Mouse (Mus musculus) liver, embryonic 15.5 days (tissue): ENCODE data around the gene Bsdc1. TPM values are rescaled to one million over a fixed set of nuclear protein-coding genes. Genes with fewer than 3 reads are reported as not detected.
"Not testable (repeated sequence)": the region's sequence is repeated elsewhere in the genome, so short reads cannot be mapped to it uniquely, and the experiment has no call there.

ENCODE experiments used
- ATAC-seq: fragments of 200-750 bp; cut with Nextera tagmentation; 2 replicates; pipeline ENCODE4 v1.8.0; 2017; ENCODE audit warnings: moderate number of reproducible peaks, mild to moderate bottlenecking, moderate library complexity; ENCODE audit not compliant: insufficient read depth
- H3K27ac ChIP-seq: fragments of 300-500 bp; sonication (generic); replicated peaks from 2 replicates; pipeline ENCODE4 v1.5.1; 2015; ENCODE audit warnings: mild to moderate bottlenecking, inconsistent platforms
- H3K27me3 ChIP-seq: fragments of 300-500 bp; sonication (generic); 2 replicates; pipeline ENCODE4 v1.6.1; 2015; ENCODE audit warnings: mild to moderate bottlenecking, inconsistent platforms
- H3K36me3 ChIP-seq: fragments of 300-500 bp; sonication (generic); replicated peaks from 2 replicates; pipeline ENCODE4 v1.6.1; 2015; ENCODE audit warnings: moderate library complexity, mild to moderate bottlenecking, inconsistent platforms
- H3K4me1 ChIP-seq: fragments of 300-500 bp; sonication (generic); replicated peaks from 2 replicates; pipeline ENCODE4 v1.6.1; 2015; ENCODE audit warnings: inconsistent platforms
- H3K4me2 ChIP-seq: fragments of 300-500 bp; sonication (generic); 2 replicates; pipeline ENCODE4 v1.6.1; 2015; ENCODE audit warnings: moderate library complexity, mild to moderate bottlenecking, inconsistent platforms
- H3K4me3 ChIP-seq: fragments of 300-500 bp; sonication (generic); replicated peaks from 2 replicates; pipeline ENCODE4 v1.5.1; 2015; ENCODE audit warnings: mild to moderate bottlenecking, inconsistent platforms
- H3K9ac ChIP-seq: fragments of 300-500 bp; sonication (generic); 2 replicates; pipeline ENCODE4 v1.6.1; 2015; ENCODE audit warnings: moderate library complexity, mild to moderate bottlenecking, inconsistent platforms
- H3K9me3 ChIP-seq: fragments of 300-500 bp; sonication (generic); replicated peaks from 2 replicates; pipeline ENCODE4 v1.6.1; 2016; ENCODE audit warnings: inconsistent platforms
- WGBS: fragments of 180-500 bp; shearing (Covaris S2); methylation state at CpG from one replicate; pipeline ENCODE4 v1.1.7; 2015; ENCODE audit warnings: mixed read lengths; ENCODE audit not compliant: insufficient replicate concordance; 5-methylcytosine and 5-hydroxymethylcytosine counted together
- polyA plus RNA-seq: library from polyadenylated mRNA; unstranded; fragments of >200 nt; fragmentation: Nextera tagmentation; extraction: Ambion mirVana; gene quantifications from 2 replicates; pipeline ENCODE4 v1.2.1, GENCODE M21; 2015

Gene Bsdc1
- polyA plus RNA-seq, 1 experiment from 2014 or later = 71.8 TPM

DNA sequence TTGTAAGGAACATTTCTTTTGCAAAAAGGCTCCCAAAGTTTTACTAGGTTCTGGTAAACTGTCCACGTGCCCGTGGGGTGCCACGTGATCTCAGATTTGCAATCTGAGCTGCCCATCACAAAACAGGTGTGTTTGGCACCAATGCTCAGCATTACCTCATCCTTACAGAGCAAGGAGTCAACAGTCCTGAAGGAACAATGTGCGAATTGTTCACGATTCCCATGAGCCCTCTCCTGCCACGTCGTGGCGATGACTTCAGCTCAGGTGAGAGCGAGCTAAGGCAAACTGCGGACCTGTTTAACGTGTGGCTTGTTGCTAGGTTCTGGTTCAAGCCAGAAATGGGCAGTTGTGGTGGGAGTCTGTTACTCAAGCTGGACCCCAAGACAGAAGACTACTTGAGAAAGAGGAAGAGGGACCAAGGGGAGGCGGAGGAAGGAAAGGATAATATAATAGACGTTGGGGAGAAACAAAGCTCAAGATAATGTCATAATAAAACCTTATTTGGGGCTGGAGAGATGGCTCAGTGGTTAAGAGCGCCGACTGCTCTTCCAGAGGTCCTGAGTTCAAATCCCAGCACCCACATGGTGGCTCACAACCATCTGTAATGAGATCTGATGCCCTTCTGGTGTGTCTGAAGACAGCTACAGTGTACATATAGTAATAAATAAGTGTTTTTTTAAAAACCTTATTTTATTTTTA, 9.8 kb upstream of the Bsdc1 start:
- H3K4me3 ChIP-seq = no peak overlapping the region
- ATAC-seq = no peak
- no peak overlapping the region for H3K27ac ChIP-seq
- H3K4me2 ChIP-seq = no peak overlapping the region
- H3K9ac ChIP-seq = no peak overlapping the region
- no peaks in the 10 kb centered on the region for H3K36me3 ChIP-seq
- H3K4me1 ChIP-seq = peaks cover 14% of the 10 kb centered on the region
- 70% methylated on average over 15 of the region's 15 CpGs for WGBS
- H3K27me3 ChIP-seq = no peaks in the 10 kb centered on the region
- no peaks in the 10 kb centered on the region for H3K9me3 ChIP-seq

DNA sequence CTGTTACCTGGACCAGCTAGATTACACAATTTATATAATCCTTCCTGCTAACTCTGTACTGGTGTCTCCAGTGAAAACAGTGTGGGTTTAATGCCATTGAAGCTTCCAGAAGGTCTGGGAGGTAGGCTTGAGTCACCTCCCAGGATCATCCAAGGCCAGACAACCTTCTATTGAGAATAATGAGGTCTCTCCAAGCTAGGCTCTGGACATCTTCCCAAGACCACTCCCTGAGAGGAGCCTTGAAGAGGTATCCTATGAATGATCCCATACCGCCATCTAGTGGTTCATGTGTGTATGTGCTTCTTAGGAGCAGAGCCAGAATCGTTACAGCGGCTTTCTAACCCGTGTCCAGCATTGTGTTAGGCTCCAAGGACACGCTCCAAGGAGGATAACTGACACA, 6.1 kb upstream of the Bsdc1 start:
- ATAC-seq = peak; percentile 60; the same call in 1 of the 2 replicates
- H3K4me1 ChIP-seq = peaks cover 4% of the 10 kb centered on the region
- WGBS = 4% methylated on average over 5 of the region's 5 CpGs
- H3K27me3 ChIP-seq = no peaks in the 10 kb centered on the region
- H3K27ac ChIP-seq = no peak overlapping the region
- H3K9me3 ChIP-seq = no peaks in the 10 kb centered on the region
- H3K36me3 ChIP-seq = no peaks in the 10 kb centered on the region
- no peak overlapping the region for H3K9ac ChIP-seq
- no peak overlapping the region for H3K4me2 ChIP-seq
- H3K4me3 ChIP-seq = no peak overlapping the region

DNA sequence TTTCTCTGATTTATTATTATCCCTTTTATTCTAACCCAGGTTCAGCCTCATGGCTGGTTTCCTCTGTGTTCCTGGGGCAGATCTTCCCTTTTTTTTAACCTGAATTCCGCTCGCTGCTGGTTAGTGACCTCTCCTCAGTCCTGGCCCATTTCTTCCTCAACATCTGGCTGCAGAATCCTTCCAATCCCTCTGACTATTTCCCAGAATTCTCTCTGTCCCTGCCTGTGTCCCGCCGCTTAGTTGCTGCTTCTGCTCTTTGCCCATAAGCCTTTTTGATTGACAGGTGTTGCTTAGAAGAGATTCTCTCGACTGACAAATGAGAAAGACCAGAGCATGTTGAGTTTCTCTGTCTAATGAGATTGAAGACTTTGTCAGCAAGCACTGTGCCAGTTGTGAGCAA, 5.3 kb upstream of the Bsdc1 start:
- Histone ChIP-seq H3K36me3 (no peaks in the 10 kb centered on the region), H3K27me3 (no peaks in the 10 kb centered on the region), H3K9ac (no peak overlapping the region), H3K27ac (no peak overlapping the region), H3K4me2 (no peak overlapping the region), H3K4me3 (no peak overlapping the region), H3K9me3 (no peaks in the 10 kb centered on the region), H3K4me1 (peaks cover 10% of the 10 kb centered on the region)
- no peak for ATAC-seq
- WGBS = 44% methylated on average over 5 of the region's 5 CpGs

DNA sequence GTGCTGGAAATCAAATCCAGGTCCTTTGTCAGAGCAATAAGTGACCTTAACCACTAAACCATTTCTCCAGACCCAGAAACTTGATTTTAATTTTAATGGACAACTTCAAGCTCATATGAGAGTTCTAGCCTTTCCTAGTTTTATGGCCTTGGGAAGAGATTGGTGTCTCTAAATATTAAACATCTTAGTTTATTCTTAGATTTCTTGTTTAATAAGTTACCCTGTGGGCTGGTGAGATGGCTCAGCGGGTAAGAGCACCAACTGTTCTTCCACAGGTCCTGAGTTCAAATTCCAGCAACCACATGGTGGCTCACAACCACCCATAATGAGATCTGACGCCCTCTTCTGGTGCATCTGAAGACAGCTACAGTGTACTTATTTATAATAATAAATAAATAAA, 4.1 kb upstream of the Bsdc1 start:
- H3K4me3 ChIP-seq, ATAC-seq, H3K4me2 ChIP-seq, H3K27ac ChIP-seq, H3K27me3 ChIP-seq, H3K36me3 ChIP-seq, H3K9me3 ChIP-seq, H3K9ac ChIP-seq: not testable (repeated sequence)
- 65% methylated on average over 2 of the region's 2 CpGs for WGBS
- H3K4me1 ChIP-seq = peaks cover 12% of the 10 kb centered on the region

DNA sequence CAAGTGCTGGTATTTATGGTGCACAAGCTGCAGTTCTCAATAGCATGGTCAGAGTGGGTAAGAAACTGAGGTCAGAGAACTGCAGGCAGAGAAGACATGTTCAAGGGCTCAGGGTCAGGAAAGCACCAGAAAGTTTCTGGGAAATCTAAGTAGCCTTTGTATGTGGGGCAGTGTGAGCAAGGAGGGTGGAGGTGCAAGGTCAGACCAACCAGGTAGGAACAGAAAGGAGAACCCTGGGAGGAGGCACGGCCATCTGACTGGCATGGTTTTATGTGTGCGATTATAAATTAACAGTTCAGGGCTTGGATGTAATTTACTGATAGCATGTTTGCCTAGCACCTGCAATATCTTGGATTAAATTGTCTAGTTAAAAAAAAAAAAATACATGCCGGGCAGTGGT, 1.7 kb upstream of the Bsdc1 start:
- 82% methylated on average over 3 of the region's 3 CpGs for WGBS
- ATAC-seq = no peak
- no peaks in the 10 kb centered on the region for H3K9me3 ChIP-seq

DNA sequence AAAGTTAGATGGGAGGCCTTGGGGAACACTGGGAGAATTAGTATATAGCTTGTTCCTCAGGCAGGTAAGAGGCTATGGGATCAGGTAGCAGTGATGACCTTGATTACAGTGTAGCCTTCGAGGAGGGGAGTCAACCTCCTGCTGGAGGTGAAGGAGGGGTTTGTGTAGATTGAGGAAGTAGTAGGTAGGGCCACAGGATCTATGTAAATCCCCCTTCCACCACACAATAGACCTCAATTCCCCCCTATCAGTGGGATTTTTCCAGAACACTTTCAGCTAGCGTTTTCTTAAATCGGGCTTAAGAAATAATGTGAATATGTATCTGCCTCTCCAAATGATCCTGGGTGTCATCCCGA, 576 bp upstream of the Bsdc1 start:
- Histone ChIP-seq H3K4me1 (peaks cover 42% of the 10 kb centered on the region), H3K9ac (peak overlapping the region; percentile 77), H3K4me3 (peak overlapping the region; percentile 95), H3K27ac (peak overlapping the region; percentile 90), H3K36me3 (peaks cover 15% of the 10 kb centered on the region), H3K27me3 (no peaks in the 10 kb centered on the region), H3K4me2 (peak overlapping the region; percentile 88), H3K9me3 (no peaks in the 10 kb centered on the region)
- 1% methylated on average over 4 of the region's 4 CpGs for WGBS
- ATAC-seq = no peak

More for the DNA sequence above, 1.7 kb upstream of the Bsdc1 start:
- peaks cover 4% of the 10 kb centered on the region; the same call in 1 of the 2 replicates for H3K36me3 ChIP-seq
- H3K4me3 ChIP-seq = no peak overlapping the region
- H3K9ac ChIP-seq = no peak overlapping the region
- peaks cover 34% of the 10 kb centered on the region for H3K4me1 ChIP-seq
- H3K4me2 ChIP-seq = no peak overlapping the region
- H3K27me3 ChIP-seq = no peaks in the 10 kb centered on the region
- no peak overlapping the region for H3K27ac ChIP-seq

DNA sequence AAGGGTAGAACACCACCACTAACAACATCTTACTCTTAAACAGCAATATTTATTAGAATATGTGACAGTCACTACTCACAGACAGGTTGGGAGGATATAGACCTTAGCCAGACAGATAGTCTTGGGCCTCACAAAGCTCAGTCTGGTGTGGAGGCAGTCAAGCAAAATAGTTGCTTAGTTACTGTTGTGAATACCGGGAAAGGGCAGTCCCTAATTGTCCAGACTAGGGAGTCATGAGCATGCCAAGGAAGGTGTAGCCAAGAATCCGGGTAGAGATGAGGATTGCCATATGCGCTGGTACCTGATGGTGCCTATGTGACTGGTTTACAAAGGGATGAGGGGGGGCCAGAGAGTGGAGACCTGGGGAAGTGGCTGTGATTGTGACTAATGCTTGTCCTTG, 737 bp downstream of the Bsdc1 start:
- H3K27ac ChIP-seq = peak overlapping the region; percentile 100
- no peak for ATAC-seq
- 47% methylated on average over 3 of the region's 3 CpGs for WGBS
- H3K9me3 ChIP-seq = no peaks in the 10 kb centered on the region
- H3K9ac ChIP-seq = peak overlapping the region; percentile 95
- H3K27me3 ChIP-seq = no peaks in the 10 kb centered on the region
- H3K4me3 ChIP-seq = peak overlapping the region; percentile 95
- H3K36me3 ChIP-seq = peaks cover 28% of the 10 kb centered on the region
- peaks cover 50% of the 10 kb centered on the region for H3K4me1 ChIP-seq
- H3K4me2 ChIP-seq = peak overlapping the region; percentile 78

DNA sequence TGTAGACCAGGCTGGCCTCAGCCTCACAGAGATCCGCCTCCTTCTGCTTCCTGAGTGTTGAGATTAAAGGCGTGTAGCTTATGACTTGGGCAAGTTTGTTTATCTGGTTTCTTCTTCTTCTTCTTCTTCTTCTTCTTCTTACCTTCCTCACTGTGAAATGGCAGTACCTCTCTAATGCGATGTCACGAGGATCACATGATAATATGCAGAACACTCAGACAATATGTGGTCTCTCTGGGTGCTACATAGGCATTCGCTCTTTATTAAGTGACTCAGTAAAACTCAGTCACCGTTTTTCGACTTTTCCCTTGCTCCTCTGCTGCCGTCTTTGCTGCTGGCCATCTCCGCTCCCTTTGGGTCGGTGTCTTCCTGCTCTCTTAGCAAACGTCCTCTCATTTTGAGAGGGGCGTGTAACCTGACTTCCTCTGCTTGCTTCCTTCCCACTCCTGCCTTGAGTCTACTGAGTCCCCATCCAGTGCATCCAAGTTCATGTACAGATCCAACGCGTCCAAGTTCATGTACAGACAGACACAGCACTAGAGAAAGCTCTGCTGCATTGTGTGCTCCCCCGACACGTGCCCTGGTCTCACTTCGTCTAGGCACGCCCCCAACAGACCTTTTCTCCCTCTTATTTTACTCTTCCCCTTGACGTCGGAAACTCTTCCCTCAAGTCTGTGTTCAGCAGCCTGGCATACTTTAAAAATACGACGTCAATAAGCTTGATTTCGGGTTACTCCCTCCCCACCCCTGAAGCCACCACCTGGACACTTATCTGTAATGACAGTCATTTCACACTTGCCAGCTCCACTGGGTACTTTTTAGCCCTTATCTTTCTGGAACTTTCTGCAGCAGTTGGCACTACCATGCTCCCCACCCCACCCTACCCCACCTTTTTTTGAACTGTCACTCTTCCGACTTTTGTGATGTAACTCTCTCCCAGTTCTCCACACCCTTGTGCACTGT, 2.0 kb downstream of the Bsdc1 start:
- WGBS = 41% methylated on average over 24 of the region's 24 CpGs
- H3K9ac ChIP-seq = peak overlapping the region; percentile 95
- H3K4me3 ChIP-seq = peak overlapping the region; percentile 95
- peak overlapping the region; percentile 78 for H3K4me2 ChIP-seq
- H3K27me3 ChIP-seq = no peaks in the 10 kb centered on the region
- peaks cover 41% of the 10 kb centered on the region for H3K36me3 ChIP-seq
- peaks cover 57% of the 10 kb centered on the region for H3K4me1 ChIP-seq
- no peaks in the 10 kb centered on the region for H3K9me3 ChIP-seq
- H3K27ac ChIP-seq = peak overlapping the region; percentile 100
- peak; percentile 70 for ATAC-seq

DNA sequence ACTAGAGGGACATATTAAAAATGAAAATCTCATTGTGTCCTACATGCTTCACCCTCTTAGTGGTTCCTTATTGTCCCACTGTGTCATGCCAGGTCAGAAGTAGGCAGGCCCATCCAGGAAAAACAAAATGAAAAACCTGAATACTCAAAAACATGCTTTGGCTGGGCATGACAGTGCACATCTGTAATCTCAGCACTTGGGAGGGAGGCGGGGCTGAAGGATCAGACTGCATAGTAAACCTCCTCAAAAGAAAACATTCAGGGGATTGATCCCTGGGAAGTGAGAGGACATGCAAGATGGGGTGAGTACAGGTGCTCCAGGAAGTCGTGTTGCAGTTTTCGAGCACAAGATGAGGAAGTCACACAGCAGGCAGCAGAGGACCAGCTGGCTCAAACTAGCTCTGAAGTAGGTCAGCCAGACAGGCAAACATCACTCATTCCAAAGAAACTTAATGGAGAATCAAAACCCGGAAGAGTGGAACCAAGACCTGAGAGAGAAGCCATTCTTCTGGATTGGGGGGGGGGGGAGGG, 3.0 kb downstream of the Bsdc1 start:
- 58% methylated on average over 4 of the region's 4 CpGs for WGBS
- peaks cover 51% of the 10 kb centered on the region for H3K36me3 ChIP-seq
- peak overlapping the region; percentile 95 for H3K4me3 ChIP-seq

DNA sequence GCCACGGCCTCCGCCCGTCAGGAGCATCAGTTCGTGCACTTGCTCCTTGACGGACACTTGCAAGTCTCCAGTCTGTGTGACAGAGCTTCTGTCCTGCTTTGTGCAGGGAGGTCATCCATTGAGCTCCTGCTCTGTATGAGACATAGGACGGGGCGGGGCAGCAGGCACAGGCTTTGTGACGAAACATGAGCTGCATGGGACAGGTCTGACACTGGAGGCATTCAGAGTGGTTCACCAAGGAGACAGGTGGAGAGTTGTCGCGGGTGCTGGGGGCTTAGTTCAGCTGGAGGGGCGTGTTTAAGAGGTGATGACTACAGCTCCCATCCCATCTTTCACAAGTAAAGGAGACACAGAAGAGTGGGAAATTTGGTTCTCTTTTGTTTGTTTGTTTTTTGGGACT, 14.7 kb downstream of the Bsdc1 start:
- Histone ChIP-seq H3K4me3 (no peak overlapping the region), H3K4me1 (peaks cover 9% of the 10 kb centered on the region; the same call in 1 of the 2 replicates), H3K27me3 (no peaks in the 10 kb centered on the region), H3K4me2 (no peak overlapping the region), H3K36me3 (peaks cover 99% of the 10 kb centered on the region), H3K27ac (no peak overlapping the region), H3K9me3 (no peaks in the 10 kb centered on the region), H3K9ac (no peak overlapping the region)
- WGBS = 82% methylated on average over 11 of the region's 11 CpGs
- ATAC-seq = no peak

More for the DNA sequence above, 3.0 kb downstream of the Bsdc1 start:
- Histone ChIP-seq H3K4me1 (peaks cover 57% of the 10 kb centered on the region), H3K27ac (peak overlapping the region; percentile 100), H3K9me3 (no peaks in the 10 kb centered on the region), H3K4me2 (peak overlapping the region; percentile 78), H3K9ac (peak overlapping the region; percentile 57), H3K27me3 (no peaks in the 10 kb centered on the region)
- peak; percentile 32 for ATAC-seq

DNA sequence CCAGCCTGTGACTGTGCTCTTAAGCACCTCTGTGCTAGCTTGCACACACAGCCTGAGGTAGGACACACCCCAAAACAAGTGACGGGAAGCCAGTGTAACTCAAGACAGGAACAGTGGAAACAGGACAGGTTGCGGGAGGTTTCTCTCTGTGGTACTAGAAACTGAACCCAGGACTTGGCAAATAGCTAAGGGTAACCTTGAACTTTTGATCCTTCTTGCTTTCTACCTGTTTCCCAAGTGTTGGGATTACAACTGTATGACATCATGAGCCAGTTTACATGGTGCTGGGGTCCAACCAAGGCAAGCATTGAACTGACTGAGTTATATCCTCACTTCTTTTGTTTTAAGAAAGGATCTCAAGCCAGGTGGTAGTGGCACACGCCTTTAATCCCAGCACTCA, 18.5 kb downstream of the Bsdc1 start:
- Histone ChIP-seq H3K36me3 (peaks cover 99% of the 10 kb centered on the region), H3K4me3 (no peak overlapping the region), H3K4me2 (no peak overlapping the region), H3K27ac (no peak overlapping the region), H3K27me3 (no peaks in the 10 kb centered on the region), H3K9ac (no peak overlapping the region), H3K4me1 (peaks cover 11% of the 10 kb centered on the region; the same call in 1 of the 2 replicates), H3K9me3 (no peaks in the 10 kb centered on the region)
- no peak for ATAC-seq
- WGBS = 85% methylated on average over 3 of the region's 3 CpGs
